Mouse (Mus musculus): ENCODE measurements around the gene Sgcb. TPM values are rescaled to one million over a fixed set of nuclear protein-coding genes. Genes with fewer than 3 reads are reported as not detected.

Gene Sgcb
- total and polyA plus RNA-seq, 3 experiments: 3.6 to 8.4 TPM; not detected in 1

GRCm38 (mm10) chr5:73693778-73694177, 46.2 kb upstream of the Sgcb start:
- Histone ChIP-seq H3K79me2 (ENCODE audit: control insufficient read depth, insufficient read depth, low read length, poor library complexity) (no peaks in the 10 kb centered on the region), H3K4me3 (ENCODE audit: control insufficient read depth in 1 of 2, insufficient read depth in 1 of 2, low read depth in 2 of 2, low read length in 2 of 2) (no peak overlapping the region), H3K27ac (ENCODE audit: control insufficient read depth, low read depth, low read length) (no peak overlapping the region), H3K9ac (ENCODE audit: control insufficient read depth, low read depth, low read length, poor library complexity, severe bottlenecking) (no peak overlapping the region), H3K4me1 (ENCODE audit: control insufficient read depth in 1 of 2, insufficient read depth in 2 of 2, low read length in 2 of 2) (no peaks in the 10 kb centered on the region), H3K9me3 (replicated peaks; ENCODE audit: insufficient read depth, low read length) (no peaks in the 10 kb centered on the region), H3K36me3 (ENCODE audit: control insufficient read depth in 1 of 2, insufficient read depth in 2 of 2, low read length in 2 of 2) (no peaks in the 10 kb centered on the region), H3K27me3 (ENCODE audit: control insufficient read depth in 1 of 2, insufficient read depth in 2 of 2, low read length in 2 of 2) (0 out of 4 replicates have a peak, but pooled peaks cover 0 to 4% of the 10 kb centered on the region in 2 experiments)
- no peak for DNase-seq (ENCODE audit: low read depth, low spot score)
- TF ChIP-seq UBTF (IDR thresholded peaks at IDR 0.05; ENCODE audit: borderline replicate concordance, insufficient read depth, low read depth, low read length) (no peak), TAL1 (IDR thresholded peaks at IDR 0.05; ENCODE audit: low read length) (no peak), GABPA (IDR thresholded peaks at IDR 0.05; ENCODE audit: low read depth, low read length) (no peak), NELFE (IDR thresholded peaks at IDR 0.05; ENCODE audit: low read depth, low read length) (no peak), MAZ (IDR thresholded peaks at IDR 0.05; ENCODE audit: low read depth, low read length) (no peak), MAFK (IDR thresholded peaks at IDR 0.05; ENCODE audit: borderline replicate concordance, low read depth, low read length) (no peak), GATA1 (IDR thresholded peaks at IDR 0.05; ENCODE audit: low read depth, low read length) (no peak), CTCF (IDR thresholded peaks at IDR 0.05 in 2 of 3, conservative IDR thresholded peaks at IDR 0.05 in 1 of 3; ENCODE audit: control insufficient read depth in 1 of 3, insufficient read depth in 1 of 3, low read depth in 2 of 3, low read length in 3 of 3, poor library complexity in 1 of 3, severe bottlenecking in 1 of 3) (no peak), ZKSCAN1 (IDR thresholded peaks at IDR 0.05; ENCODE audit: low read depth, low read length) (no peak)

GRCm38 (mm10) chr5:73691723-73692520, 44.3 kb upstream of the Sgcb start:
- Histone ChIP-seq H3K27ac (ENCODE audit: control insufficient read depth, low read depth, low read length) (no peak overlapping the region), H3K79me2 (ENCODE audit: control insufficient read depth, insufficient read depth, low read length, poor library complexity) (no peaks in the 10 kb centered on the region), H3K9me3 (replicated peaks; ENCODE audit: insufficient read depth, low read length) (no peaks in the 10 kb centered on the region), H3K4me1 (ENCODE audit: control insufficient read depth in 1 of 2, insufficient read depth in 2 of 2, low read length in 2 of 2) (no peaks in the 10 kb centered on the region; a peak in 1 of 4 replicates), H3K27me3 (ENCODE audit: control insufficient read depth in 1 of 2, insufficient read depth in 2 of 2, low read length in 2 of 2) (0 out of 4 replicates have a peak, but pooled peaks cover 0 to 4% of the 10 kb centered on the region in 2 experiments), H3K36me3 (ENCODE audit: control insufficient read depth in 1 of 2, insufficient read depth in 2 of 2, low read length in 2 of 2) (no peaks in the 10 kb centered on the region), H3K4me3 (ENCODE audit: control insufficient read depth in 1 of 2, insufficient read depth in 1 of 2, low read depth in 2 of 2, low read length in 2 of 2) (no peak overlapping the region), H3K9ac (ENCODE audit: control insufficient read depth, low read depth, low read length, poor library complexity, severe bottlenecking) (no peak overlapping the region)
- DNase-seq (ENCODE audit: low read depth, low spot score): no peak
- TF ChIP-seq ZMIZ1 (IDR thresholded peaks at IDR 0.05; ENCODE audit: low read depth, low read length) (no peak), GABPA (IDR thresholded peaks at IDR 0.05; ENCODE audit: low read depth, low read length) (no peak), USF1 (IDR thresholded peaks at IDR 0.05; ENCODE audit: low read depth, low read length) (no peak), POLR2A (IDR thresholded peaks at IDR 0.05; ENCODE audit: control insufficient read depth in 1 of 2, insufficient read depth in 1 of 2, low read depth in 1 of 2, low read length in 2 of 2, poor library complexity in 1 of 2) (no peak), MEF2A (IDR thresholded peaks at IDR 0.05; ENCODE audit: extremely low read depth, insufficient replicate concordance, low read depth, low read length, poor library complexity, severe bottlenecking) (no peak), USF2 (IDR thresholded peaks at IDR 0.05; ENCODE audit: borderline replicate concordance in 1 of 2, insufficient read depth in 1 of 2, low read depth in 1 of 2, low read length in 2 of 2) (no peak), ZC3H11A (IDR thresholded peaks at IDR 0.05; ENCODE audit: low read depth, low read length) (no peak), CHD1 (IDR thresholded peaks at IDR 0.05; ENCODE audit: low read depth, low read length) (no peak), MXI1 (IDR thresholded peaks at IDR 0.05; ENCODE audit: low read depth, low read length) (no peak), SMC3 (IDR thresholded peaks at IDR 0.05; ENCODE audit: low read depth, low read length) (no peak)
